Mouse (Mus musculus): ENCODE measurements around the gene Dock4. TPM values are rescaled to one million over a fixed set of nuclear protein-coding genes. Genes with fewer than 3 reads are reported as not detected.

Gene Dock4
- total RNA-seq, 2 experiments from 2014 or later = 97.3 to 104 TPM

GRCm38 (mm10) chr12:40434101-40434500 is 11.7 kb upstream of the Dock4 start:
- DNase-seq (ENCODE audit: extremely low spot score in 1 of 2, low spot score in 2 of 2) = no peak
- no peak for TF ChIP-seq CTCF (IDR thresholded peaks at IDR 0.05)
- Histone ChIP-seq H3K4me3 (no peak overlapping the region), H3K27ac (no peak overlapping the region)
- intact Hi-C loops (cut with DNase I) = no loop called here

GRCm38 (mm10) chr12:40438049-40438448 is 7.7 kb upstream of the Dock4 start:
- Histone ChIP-seq H3K4me3 (no peak overlapping the region), H3K27ac (no peak overlapping the region)
- TF ChIP-seq CTCF (IDR thresholded peaks at IDR 0.05) = no peak
- intact Hi-C loops (cut with DNase I) = no loop called here
- DNase-seq (ENCODE audit: extremely low spot score in 1 of 2, low spot score in 2 of 2) = no peak

GRCm38 (mm10) chr12:40445206-40445605 is 546 bp upstream of the Dock4 start:
- Histone ChIP-seq H3K27ac (peak overlapping the region; percentile 76), H3K4me3 (peak overlapping the region; percentile 83)
- DNase-seq (ENCODE audit: extremely low spot score in 1 of 2, low spot score in 2 of 2) = no peak
- intact Hi-C loops (cut with DNase I) = loop anchor here (5.0 kb wide), 2 partner anchors 222 to 352 kb away; no protein-coding TSS in a partner anchor
- TF ChIP-seq CTCF (IDR thresholded peaks at IDR 0.05) = no peak

GRCm38 (mm10) chr12:40446450-40447381 is 964 bp downstream of the Dock4 start:
- Histone ChIP-seq H3K4me3 (peak overlapping the region; percentile 83), H3K27ac (peak overlapping the region; percentile 94)
- intact Hi-C loops (cut with DNase I) = loop anchor here (2.0 to 5.0 kb wide), 4 partner anchors 190 to 351 kb away; no protein-coding TSS in a partner anchor
- DNase-seq (ENCODE audit: extremely low spot score in 1 of 2, low spot score in 2 of 2) = peak; percentile 47 to 49
- no peak; the same call in none of the 2 replicates for TF ChIP-seq CTCF (IDR thresholded peaks at IDR 0.05)

- peak in 1 of 2 experiments; percentile 20 for DNase-seq (ENCODE audit: extremely low spot score in 1 of 2, low spot score in 2 of 2)
- intact Hi-C loops (cut with DNase I) = loop anchor here (2.0 to 5.0 kb wide), 4 partner anchors 191 to 350 kb away; no protein-coding TSS in a partner anchor
- peak overlapping the region; percentile 83 for H3K4me3 ChIP-seq
- no peak for TF ChIP-seq CTCF (IDR thresholded peaks at IDR 0.05)
- H3K27ac ChIP-seq = peak overlapping the region; percentile 94
Measured at GRCm38 (mm10) chr12:40447561-40448355, 2.0 kb downstream of the Dock4 start.

GRCm38 (mm10) chr12:40449119-40449795 is 3.5 kb downstream of the Dock4 start:
- H3K27ac ChIP-seq = no peak overlapping the region
- intact Hi-C loops (cut with DNase I) = loop anchor here (5.0 kb wide), 2 partner anchors 218 to 348 kb away; no protein-coding TSS in a partner anchor
- H3K4me3 ChIP-seq = no peak overlapping the region
- TF ChIP-seq CTCF (IDR thresholded peaks at IDR 0.05) = no peak
- no peak for DNase-seq (ENCODE audit: extremely low spot score in 1 of 2, low spot score in 2 of 2)

DNA sequence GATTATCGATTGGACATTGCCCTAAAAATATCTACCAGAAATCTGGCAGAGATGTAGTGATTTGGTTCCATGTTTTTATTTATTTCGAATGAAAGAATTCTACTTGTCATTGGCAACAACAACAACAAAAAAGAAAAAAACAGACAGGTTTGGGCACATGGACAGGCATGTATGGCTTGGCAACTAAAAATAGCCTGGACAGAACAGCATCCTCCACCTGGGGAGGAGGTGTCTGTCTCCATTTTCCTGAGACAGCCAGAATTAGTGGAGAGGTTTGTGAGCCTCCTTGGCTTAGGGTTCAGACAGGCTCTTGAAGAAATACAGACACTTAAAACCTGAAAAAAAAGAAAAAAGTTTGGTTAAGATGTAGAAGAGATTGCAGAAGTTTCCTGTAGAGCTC is 10.8 kb downstream of the Dock4 start:
- Histone ChIP-seq H3K4me3 (no peak overlapping the region), H3K27ac (no peak overlapping the region)
- DNase-seq (ENCODE audit: extremely low spot score in 1 of 2, low spot score in 2 of 2) = no peak
- TF ChIP-seq CTCF (IDR thresholded peaks at IDR 0.05) = no peak
- intact Hi-C loops (cut with DNase I) = no loop called here

- intact Hi-C loops (cut with DNase I) = no loop called here
- no peak for DNase-seq (ENCODE audit: extremely low spot score in 1 of 2, low spot score in 2 of 2)
- no peak overlapping the region for H3K4me3 ChIP-seq
- H3K27ac ChIP-seq = peak overlapping the region; percentile 29; the same call in 1 of the 2 replicates
- TF ChIP-seq CTCF (IDR thresholded peaks at IDR 0.05) = no peak
Measured at GRCm38 (mm10) chr12:40458977-40459376, 13.2 kb downstream of the Dock4 start.

GRCm38 (mm10) chr12:40459673-40460265 is 14.0 kb downstream of the Dock4 start:
- Histone ChIP-seq H3K4me3 (no peak overlapping the region), H3K27ac (peak overlapping the region; percentile 42; the same call in 1 of the 2 replicates)
- no peak for TF ChIP-seq CTCF (IDR thresholded peaks at IDR 0.05)
- no peak for DNase-seq (ENCODE audit: extremely low spot score in 1 of 2, low spot score in 2 of 2)
- intact Hi-C loops (cut with DNase I) = no loop called here

- intact Hi-C loops (cut with DNase I) = no loop called here
- TF ChIP-seq CTCF (IDR thresholded peaks at IDR 0.05) = no peak
- H3K4me3 ChIP-seq = no peak overlapping the region
- peak overlapping the region; percentile 45; the same call in 1 of the 2 replicates for H3K27ac ChIP-seq
- DNase-seq (ENCODE audit: extremely low spot score in 1 of 2, low spot score in 2 of 2) = no peak
Measured at GRCm38 (mm10) chr12:40462693-40463235, 17.0 kb downstream of the Dock4 start.

Measured in left cerebral cortex, adult 2 months (tissue).